Mouse (Mus musculus) ES-E14 (cell line): ENCODE results near the gene Ppp4r1.

Experiments used
- HCFC1 ChIP-seq: IDR thresholded peaks from 2 replicates; pipeline ENCODE4 v1.6.1; 2012; ENCODE audit warnings: low read length, inconsistent platforms, borderline replicate concordance; ENCODE audit not compliant: insufficient read depth
- MAFK ChIP-seq: IDR thresholded peaks from 2 replicates; pipeline ENCODE4 v1.6.1; 2014; ENCODE audit warnings: mild to moderate bottlenecking, low read depth, low read length, inconsistent platforms; ENCODE audit not compliant: insufficient read depth
- ZC3H11A ChIP-seq: IDR thresholded peaks from 2 replicates; pipeline ENCODE4 v1.6.1; 2012; ENCODE audit warnings: low read depth, mild to moderate bottlenecking, inconsistent platforms, low read length, borderline replicate concordance
- ZNF384 ChIP-seq: IDR thresholded peaks from 2 replicates; pipeline ENCODE4 v1.6.1; 2012; ENCODE audit warnings: low read depth, low read length, inconsistent platforms

DNA sequence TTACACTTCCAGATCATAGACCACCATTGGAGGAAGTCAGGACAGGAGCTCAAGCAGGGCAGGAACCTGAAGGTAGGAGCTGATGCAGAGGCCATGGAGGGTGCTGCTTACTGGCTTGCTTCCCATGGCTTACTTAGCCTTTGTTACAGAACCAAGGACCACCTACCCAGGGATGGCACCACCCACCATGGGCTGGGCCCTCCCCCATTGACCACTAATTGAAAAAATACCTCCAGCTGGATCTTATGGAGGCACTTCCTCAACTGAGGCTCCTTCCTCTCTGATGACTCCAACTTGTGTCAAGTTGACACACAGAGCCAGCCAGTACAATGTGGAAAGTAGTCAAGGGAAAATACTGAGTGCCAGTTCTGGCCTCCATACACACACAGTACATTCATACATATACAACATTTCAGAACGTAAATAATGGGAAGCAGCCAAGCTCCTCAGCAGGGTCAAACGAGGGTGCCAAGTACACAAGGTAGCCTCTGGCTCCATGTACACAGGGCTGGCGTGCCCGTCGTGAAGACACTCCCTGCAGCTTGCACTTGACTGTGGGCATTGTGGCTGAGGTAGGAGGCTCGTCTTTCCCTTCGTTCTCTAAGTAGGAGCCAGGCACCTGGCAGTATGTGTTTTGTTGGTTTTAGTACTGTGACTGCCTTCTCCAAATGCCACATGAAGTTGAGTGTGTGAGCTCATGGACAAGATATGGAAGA is 57.3 kb downstream of the Ppp4r1 start:
- TF ChIP-seq ZNF384 (no peak), ZC3H11A (no peak), HCFC1 (no peak), MAFK (no peak)
